Mouse (Mus musculus) adrenal gland (tissue): ENCODE data around the gene Tedc1.

Experiments used
- intact Hi-C: fragments of 180-260 bp; cut with DNase I; formaldehyde crosslinking; loops from one replicate; pipeline ENCODE4 v1.15.1; 2025

The Tedc1 gene

DNA sequence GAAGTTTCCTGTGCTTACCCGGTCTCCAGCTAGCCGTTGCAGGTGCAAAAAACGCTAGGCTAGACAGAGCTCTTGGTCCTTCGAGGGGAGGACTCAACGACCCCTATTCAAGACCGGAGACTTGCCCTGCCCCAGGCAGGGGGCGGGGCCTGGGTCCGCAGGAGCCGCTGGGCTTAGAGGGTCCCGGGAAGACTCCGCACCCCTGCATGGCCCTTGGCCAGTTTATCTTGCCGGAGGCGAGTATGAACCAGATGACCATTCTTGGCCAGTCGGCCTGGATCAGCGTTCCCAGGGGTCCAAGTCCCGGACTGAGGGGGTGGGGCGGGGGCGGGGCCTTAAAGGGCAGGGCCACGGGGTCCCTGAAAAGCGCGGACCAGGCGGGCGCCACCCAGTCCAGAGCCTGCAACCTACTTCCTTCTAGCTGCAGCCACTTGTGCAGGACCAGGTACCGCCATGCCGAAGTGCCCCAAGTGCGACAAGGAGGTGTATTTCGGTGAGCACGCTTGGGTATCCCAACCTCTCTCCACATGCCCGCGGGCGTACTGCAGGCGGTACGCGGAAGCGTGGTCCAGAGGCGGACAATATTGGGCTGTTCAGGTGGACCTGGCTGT, 4.5 kb upstream of the Tedc1 start:
- intact Hi-C loops: loop anchor here (5.0 kb wide), 1 partner anchor 34 kb away; no protein-coding TSS in a partner anchor

- intact Hi-C loops: loop anchor here (5.0 kb wide), 1 partner anchor 35 kb away; no protein-coding TSS in a partner anchor
These were observed 4.0 kb upstream of the Tedc1 start for GRCm38 (mm10) chr12:113152272-113152661.

GRCm38 (mm10) chr12:113152991-113153525, 3.2 kb upstream of the Tedc1 start:
- intact Hi-C loops: loop anchor here (5.0 kb wide), 1 partner anchor 36 kb away; no protein-coding TSS in a partner anchor

DNA sequence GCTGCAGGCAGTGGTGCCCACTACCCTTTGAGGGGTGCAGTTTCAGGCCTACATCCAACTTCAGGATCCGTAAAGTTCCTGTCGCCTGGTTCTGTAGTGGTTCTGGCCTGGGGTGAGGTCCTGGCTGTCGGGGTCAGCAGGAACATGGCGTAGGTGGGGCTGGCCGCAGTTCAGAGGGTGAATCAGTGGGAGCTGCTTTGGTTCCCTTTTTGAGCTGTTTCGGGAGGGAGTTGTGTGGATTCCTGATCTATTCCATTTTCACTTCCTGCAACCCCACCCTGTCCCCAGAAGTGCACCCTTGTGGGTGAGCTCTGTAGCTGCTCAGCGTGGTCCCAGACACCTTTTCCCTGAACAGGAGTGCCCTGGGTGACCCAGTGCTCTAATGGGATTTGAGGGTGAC, 2.2 kb upstream of the Tedc1 start:
- intact Hi-C loops: loop anchor here (5.0 kb wide), 1 partner anchor 37 kb away; no protein-coding TSS in a partner anchor

GRCm38 (mm10) chr12:113154747-113155075, 1.5 kb upstream of the Tedc1 start:
- intact Hi-C loops: loop anchor here (5.0 kb wide), 1 partner anchor 37 kb away; no protein-coding TSS in a partner anchor

GRCm38 (mm10) chr12:113155076-113155771, 997 bp upstream of the Tedc1 start:
- intact Hi-C loops: no loop called here

DNA sequence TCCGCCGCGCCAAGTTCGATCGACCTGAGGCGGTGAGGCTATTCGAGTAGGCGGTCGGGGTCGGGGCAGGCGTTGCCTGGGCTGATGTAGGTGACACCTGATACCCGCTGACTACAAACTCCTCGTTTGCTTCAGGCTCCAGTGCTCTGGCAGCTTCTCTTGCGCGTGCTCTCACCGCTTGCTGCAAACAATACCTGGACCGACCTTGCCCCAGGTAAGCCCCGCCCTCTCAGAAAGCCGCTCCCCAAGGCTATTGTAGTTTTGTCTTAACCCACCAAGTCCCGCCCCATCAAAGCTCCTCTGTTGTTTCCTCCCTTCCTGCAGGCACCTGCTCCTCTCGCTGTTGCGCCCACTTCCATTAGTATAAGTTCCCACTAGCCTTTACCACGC, 314 bp downstream of the Tedc1 start:
- intact Hi-C loops: no loop called here

DNA sequence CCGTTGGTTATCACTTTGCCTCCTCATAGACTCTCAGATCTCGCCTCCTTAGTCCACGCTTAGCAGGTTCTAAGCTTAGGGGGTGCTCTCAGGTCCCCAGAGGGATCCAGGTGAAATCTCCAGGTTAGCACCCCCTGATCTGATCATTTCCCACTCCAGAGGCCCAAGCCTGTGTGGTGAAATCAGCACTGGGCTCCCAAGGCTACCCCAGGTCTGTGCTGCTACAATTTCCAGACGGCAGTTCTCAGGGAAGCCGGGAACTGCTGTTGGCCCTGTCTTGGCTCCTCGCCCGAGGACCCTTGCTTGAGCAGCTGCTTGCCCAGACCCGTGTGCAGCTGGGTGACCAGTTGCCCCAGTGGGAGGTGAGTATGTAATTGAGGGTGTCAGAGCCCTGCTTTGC, 781 bp downstream of the Tedc1 start:
- intact Hi-C loops: no loop called here

DNA sequence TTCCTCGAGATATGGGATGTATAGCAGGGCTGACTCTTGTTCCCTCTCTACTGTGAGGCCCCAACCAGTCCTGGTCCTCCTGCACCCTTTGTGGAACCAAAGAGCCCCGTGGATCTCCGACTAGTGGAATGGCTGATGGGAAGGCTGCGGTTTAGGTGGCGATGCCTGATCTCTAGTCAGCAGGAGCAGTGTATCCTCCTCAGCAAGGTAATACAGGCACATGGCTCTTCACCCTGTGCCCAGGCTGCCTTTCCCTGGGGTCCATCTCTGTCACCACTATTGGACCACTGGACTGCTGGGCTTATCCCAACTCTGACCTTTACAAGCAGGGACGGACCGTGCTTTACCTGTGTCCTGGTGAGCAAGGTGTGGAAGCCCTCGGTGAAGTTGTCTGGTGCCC, 1.3 kb downstream of the Tedc1 start:
- intact Hi-C loops: no loop called here

GRCm38 (mm10) chr12:113157971-113158370, 1.8 kb downstream of the Tedc1 start:
- intact Hi-C loops: no loop called here

DNA sequence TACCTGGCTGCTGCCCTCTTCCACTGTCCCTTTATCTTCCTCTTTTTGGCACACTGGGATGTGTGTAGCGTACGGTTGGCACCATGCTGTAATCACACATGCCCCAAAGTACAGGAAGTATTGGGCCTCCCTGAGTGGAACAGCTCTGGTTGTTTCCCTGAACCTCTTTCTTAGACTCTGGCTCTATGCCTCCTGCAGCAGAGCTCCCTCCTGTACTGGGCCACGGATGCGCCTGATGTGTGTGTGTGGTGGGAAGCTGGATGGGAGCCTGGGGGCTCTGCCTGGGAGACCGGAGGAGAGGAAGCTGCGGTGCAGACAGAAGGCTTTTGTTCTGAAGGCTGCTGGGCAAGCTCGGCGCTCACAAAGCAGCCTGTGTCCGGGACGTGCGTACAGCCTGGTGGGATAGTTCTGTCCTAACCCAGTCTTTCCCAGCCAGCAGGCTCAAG, 7.4 kb downstream of the Tedc1 start:
- intact Hi-C loops: no loop called here

GRCm38 (mm10) chr12:113168031-113168536, 11.9 kb downstream of the Tedc1 start:
- intact Hi-C loops: no loop called here

DNA sequence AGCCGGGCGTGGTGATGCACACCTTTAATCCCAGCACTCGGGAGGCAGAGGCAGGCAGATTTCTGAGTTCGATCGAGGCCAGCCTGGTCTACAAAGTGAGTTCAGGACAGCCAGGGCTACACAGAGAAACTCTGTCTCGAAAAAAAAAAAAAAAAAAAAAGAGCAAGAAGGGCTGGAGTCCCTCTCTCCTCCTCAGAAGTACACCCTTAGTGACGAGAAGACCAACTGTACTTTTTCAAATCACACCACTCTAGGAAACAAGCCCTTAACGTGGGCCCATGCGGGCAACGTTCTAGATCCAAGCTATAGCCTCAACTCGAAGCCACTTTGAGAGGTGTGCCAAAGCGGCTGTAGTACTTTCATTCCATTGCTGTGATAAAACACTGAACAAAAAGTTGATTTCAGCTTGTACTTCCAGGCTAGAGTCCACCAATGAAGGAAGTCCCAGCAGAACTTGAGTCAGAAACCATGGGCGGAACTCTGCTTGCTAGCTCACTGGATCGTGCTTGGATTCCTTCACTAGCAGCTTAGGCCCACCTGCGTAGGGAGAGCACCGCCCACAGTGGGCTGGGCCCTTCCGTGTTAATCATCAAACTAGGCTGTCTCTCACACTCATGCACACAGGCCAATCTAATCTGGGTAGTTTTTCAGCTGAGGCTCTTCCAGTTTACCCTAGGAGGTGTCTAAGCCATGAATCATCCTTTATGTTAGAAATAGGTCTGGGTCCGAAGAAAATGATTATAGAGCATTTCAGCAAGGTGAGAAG, 20.9 kb downstream of the Tedc1 start:
- intact Hi-C loops: no loop called here

GRCm38 (mm10) chr12:113181020-113181419, 24.8 kb downstream of the Tedc1 start:
- intact Hi-C loops: no loop called here

DNA sequence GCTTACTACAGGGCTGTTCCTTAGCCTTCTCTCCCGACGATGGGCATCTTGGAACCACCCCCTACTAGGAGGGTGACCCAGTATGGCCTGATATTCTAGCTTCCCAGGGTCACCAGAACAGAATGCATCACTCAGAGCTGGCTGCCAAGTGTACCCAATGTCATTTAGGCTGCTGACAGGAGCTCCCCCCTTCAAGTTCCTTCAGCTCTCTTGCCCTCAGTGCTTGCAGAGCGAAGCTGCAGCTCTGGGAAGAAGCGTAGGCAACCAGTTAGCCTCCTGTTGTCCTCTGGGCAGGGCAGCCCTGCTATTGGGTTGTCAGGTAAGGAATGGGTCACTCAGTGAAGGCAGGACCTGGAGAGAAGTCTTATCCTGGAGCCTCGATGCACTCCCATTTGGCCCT, 28.7 kb downstream of the Tedc1 start:
- intact Hi-C loops: loop anchor here (5.0 kb wide), 1 partner anchor 38 kb away; the partner anchor contains the start of gene Crip1

GRCm38 (mm10) chr12:113185442-113186291, 29.4 kb downstream of the Tedc1 start, which contains the start of gene Tmem121:
TSS of gene Tmem121 (plus strand) at chr12:113185930.
- intact Hi-C loops: loop anchor here (5.0 kb wide), 1 partner anchor 38 kb away; the partner anchor contains the start of gene Crip1

- intact Hi-C loops: loop anchor here (5.0 kb wide), 1 partner anchor 39 kb away; the partner anchor contains the start of gene Crip1
These were observed 30.2 kb downstream of the Tedc1 start for GRCm38 (mm10) chr12:113186326-113187010.

GRCm38 (mm10) chr12:113187011-113187375, 30.8 kb downstream of the Tedc1 start:
- intact Hi-C loops: loop anchor here (5.0 kb wide), 1 partner anchor 40 kb away; the partner anchor contains the start of gene Crip1

- intact Hi-C loops: loop anchor here (5.0 kb wide), 1 partner anchor 40 kb away; the partner anchor contains the start of gene Crip1
These were observed 31.5 kb downstream of the Tedc1 start for GRCm38 (mm10) chr12:113187584-113188295.
